Mouse (Mus musculus) embryonic stem cell, embryonic (primary cell): ENCODE measurements around the gene Mlh3.

Source experiments
- CTCF ChIA-PET, 4 experiments: fragments of 300-600 bp in 2 of 4; fragments of 350-600 bp in 2 of 4; sonication (Branson Sonifier 250); formaldehyde crosslinking; loops; one replicate each; lab custom pipeline; 2022; ENCODE audit warnings: inconsistent platforms in 2 of 4; lab: Charles Lee
- POLR2A ChIA-PET, 4 experiments: fragments of 300-600 bp in 2 of 4; fragments of 350-600 bp in 2 of 4; sonication (Branson Sonifier 250); formaldehyde crosslinking; loops; one replicate each; lab custom pipeline; 2022; ENCODE audit warnings: antibody characterized with exemption in 4 of 4, inconsistent platforms in 1 of 4; lab: Charles Lee

Mlh3 gene

DNA sequence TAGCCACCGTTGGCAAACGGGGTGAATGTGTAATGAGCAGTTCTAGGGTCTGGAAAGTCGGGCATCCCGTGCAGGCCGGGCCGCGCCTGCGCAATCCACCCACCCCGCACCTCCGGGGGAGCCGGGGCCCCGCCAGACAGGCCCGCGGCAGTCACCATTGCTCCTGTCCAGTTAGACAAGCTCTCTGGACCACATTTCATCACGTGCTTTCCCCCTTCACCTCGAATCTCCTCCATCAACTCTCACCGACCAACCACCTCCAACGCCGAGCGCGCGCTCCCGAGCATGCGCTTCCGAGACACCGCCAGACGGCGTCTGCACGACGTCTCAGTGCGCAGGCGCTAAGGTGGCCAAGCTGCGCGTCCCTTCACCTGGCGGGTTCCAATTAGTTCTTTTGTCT is at the start of gene Mlh3:
Mlh3 (minus strand) TSS at position 281 of the 400 bp plus-strand sequence.
- ChIA-PET CTCF (interaction anchor here (0.5 to 1.5 kb wide), 8 partner anchors 10 to 778 kb away, joined by 3 to 9 read pairs (median 4); partner anchors contain the start of genes Acyp1 (in 2 of the 4) and Zc2hc1c (in 2 of the 4)), POLR2A (interaction anchor here in 3 of 4 experiments (0.6 to 5.7 kb wide), 38 partner anchors 8 to 504 kb away, joined by 3 to 56 read pairs (median 4); partner anchors contain the start of genes Acyp1 (in 3 of the 3), Zc2hc1c (in 3 of the 3), Eif2b2 (in 2 of the 3) and Rps6kl1 (in 2 of the 3))

GRCm38 (mm10) chr12:85308651-85309050 is 38.3 kb upstream of the Mlh3 start:
- ChIA-PET CTCF (interaction anchor here in 1 of 4 experiments (0.6 kb wide), 1 partner anchor 12 kb away, joined by 4 read pairs; no protein-coding TSS in a partner anchor), POLR2A (interaction anchor here in 2 of 4 experiments (0.5 to 1.8 kb wide), 4 partner anchors 10 to 163 kb away, joined by 3 to 6 read pairs (median 5); no protein-coding TSS in a partner anchor)

DNA sequence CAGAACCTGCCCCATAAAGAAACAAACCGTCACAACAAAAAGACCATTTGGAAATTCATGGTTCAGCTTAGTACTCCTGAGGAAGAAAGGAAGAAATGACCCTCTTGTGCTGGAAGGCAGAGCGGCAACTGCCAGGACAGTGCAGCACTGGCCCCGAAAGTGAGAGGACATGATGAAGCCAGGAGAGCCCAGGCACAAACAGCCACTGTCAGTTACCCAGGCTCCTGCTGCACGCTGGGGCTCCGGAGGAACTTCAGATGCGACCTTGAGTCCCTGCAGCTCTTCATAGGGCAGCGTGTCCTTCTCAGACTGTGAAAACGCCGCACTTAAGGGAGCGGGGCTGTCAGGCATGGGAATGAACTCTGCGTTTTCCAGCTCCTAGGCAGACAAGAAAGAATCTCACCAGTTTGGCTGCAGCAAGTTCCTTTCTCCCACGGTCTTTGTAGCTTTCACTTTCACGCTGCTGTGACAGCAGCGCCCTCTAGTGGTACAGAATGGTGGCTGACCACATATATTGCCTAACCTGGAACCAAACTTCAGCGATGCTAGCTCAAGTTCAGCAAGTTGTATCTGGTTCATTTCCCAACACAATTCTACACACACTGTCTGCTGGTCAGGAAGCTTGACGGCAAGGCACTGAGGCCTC is 35.0 kb upstream of the Mlh3 start:
- ChIA-PET CTCF (interaction anchor here (0.5 to 2.9 kb wide), 134 partner anchors 8 to 701 kb away, joined by 3 to 39 read pairs (median 4); partner anchors contain the start of genes Acyp1 (in 4 of the 4), Zc2hc1c (in 4 of the 4), Rps6kl1 (in 3 of the 4) and Ltbp2 (in 2 of the 4)), POLR2A (interaction anchor here (0.6 to 2.2 kb wide), 25 partner anchors 8 to 1166 kb away, joined by 3 to 13 read pairs (median 3); partner anchors contain the start of genes Acyp1 (in 3 of the 4), Zc2hc1c (in 3 of the 4), Eif2b2 (in 1 of the 4) and Nek9 (in 1 of the 4))

DNA sequence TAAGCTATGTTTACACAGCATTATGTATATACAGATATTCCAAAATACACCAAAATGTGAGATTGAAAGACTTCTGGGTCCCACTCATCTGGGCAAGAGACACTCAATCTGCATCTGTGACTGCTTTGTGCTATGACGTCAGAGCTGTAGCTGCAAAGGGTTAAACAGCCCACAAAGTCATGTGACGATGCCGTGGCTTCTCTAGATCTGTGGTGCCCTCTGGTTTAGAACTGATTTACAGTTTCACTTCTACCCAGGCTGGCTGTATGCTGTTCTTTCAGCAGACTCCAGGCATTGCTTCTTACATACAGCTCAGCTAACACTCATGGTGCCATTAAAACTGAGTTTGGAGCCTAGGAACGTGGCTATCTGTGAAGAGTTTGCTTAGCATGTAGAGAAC is 34.3 kb upstream of the Mlh3 start:
- POLR2A ChIA-PET = interaction anchor here (0.6 to 2.2 kb wide), 16 partner anchors 8 to 212 kb away, joined by 3 to 13 read pairs (median 4); partner anchors contain the start of genes Acyp1 (in 3 of the 4), Zc2hc1c (in 3 of the 4) and Eif2b2 (in 1 of the 4)

GRCm38 (mm10) chr12:85303256-85303655 is 32.9 kb upstream of the Mlh3 start:
- CTCF ChIA-PET = interaction anchor here in 1 of 4 experiments (0.7 to 1.4 kb wide), 2 partner anchors 133 to 493 kb away, joined by 3 read pairs; no protein-coding TSS in a partner anchor
- POLR2A ChIA-PET = interaction anchor here in 3 of 4 experiments (0.7 to 0.9 kb wide), 3 partner anchors 23 to 211 kb away, joined by 3 to 9 read pairs (median 4); no protein-coding TSS in a partner anchor

More for the DNA sequence above, 34.3 kb upstream of the Mlh3 start:
- CTCF ChIA-PET = interaction anchor here (0.6 to 2.9 kb wide), 60 partner anchors 8 to 651 kb away, joined by 3 to 39 read pairs (median 6); partner anchors contain the start of genes Acyp1 (in 3 of the 4), Rps6kl1 (in 3 of the 4), Zc2hc1c (in 3 of the 4) and Ltbp2 (in 1 of the 4)

DNA sequence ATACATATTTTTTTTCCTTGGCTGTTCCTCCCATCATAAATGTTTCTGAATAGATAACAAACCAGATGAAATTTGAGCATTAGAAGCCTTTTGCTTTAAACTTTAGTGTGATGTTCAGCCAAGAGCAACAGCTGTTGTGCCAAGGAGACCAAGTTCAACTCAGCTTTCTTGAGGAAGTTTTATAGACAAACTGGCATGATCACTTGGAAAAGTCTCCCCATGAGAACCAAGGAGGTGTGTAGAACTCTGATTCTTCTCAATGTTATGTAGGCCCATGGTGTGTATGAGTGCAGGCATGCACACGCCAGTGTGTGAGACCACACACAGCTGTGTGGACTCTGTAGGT is 28.4 kb upstream of the Mlh3 start:
- ChIA-PET POLR2A (interaction anchor here in 2 of 4 experiments (1.1 to 3.7 kb wide), 6 partner anchors 9 to 76 kb away, joined by 3 to 16 read pairs (median 6); partner anchors contain the start of genes Acyp1 (in 2 of the 2), Zc2hc1c (in 2 of the 2) and Mlh3 (in 1 of the 2)), CTCF (interaction anchor here in 2 of 4 experiments (0.5 to 1.1 kb wide), 3 partner anchors 12 to 206 kb away, joined by 3 to 11 read pairs (median 8); no protein-coding TSS in a partner anchor)

DNA sequence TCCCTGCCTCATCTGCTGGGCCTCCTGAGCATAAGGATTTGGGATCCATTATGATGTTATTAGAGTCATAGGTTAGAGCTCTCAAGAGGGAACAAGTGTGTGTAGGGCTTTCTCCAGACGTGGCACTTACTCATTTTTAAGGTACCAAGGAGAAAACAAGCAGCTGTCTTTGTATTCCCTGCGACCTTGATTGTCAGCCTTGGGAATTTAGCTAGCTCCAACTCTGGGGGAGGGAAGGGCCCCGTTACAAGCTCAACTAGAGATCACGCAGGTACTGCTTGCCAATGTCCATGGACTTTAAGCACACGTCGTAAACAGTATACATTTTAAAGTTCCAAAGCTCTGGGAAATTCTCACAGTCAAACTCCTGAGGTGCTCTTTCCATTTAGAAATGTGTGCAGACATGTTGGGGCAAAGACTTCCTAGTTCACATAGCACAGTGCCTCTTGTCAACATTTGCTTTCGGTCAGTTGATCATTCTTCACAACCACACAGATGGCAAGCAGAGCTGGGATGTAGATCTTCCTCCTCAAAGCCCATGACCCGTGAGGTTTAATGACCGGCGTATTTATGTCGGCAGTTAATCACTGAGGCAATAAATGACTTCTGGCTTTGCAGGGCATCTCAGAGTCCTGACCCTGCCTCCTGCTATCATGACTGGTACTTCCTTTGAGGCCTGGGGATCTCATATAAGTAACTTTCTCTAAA is 27.9 kb upstream of the Mlh3 start:
- ChIA-PET CTCF (interaction anchor here in 2 of 4 experiments (0.9 to 1.1 kb wide), 2 partner anchors 12 to 206 kb away, joined by 3 to 11 read pairs; no protein-coding TSS in a partner anchor), POLR2A (interaction anchor here in 3 of 4 experiments (1.1 to 3.7 kb wide), 6 partner anchors 10 to 41 kb away, joined by 3 to 16 read pairs (median 6); partner anchors contain the start of genes Acyp1 (in 2 of the 3), Zc2hc1c (in 2 of the 3), Mlh3 (in 1 of the 3) and Nek9 (in 1 of the 3))

DNA sequence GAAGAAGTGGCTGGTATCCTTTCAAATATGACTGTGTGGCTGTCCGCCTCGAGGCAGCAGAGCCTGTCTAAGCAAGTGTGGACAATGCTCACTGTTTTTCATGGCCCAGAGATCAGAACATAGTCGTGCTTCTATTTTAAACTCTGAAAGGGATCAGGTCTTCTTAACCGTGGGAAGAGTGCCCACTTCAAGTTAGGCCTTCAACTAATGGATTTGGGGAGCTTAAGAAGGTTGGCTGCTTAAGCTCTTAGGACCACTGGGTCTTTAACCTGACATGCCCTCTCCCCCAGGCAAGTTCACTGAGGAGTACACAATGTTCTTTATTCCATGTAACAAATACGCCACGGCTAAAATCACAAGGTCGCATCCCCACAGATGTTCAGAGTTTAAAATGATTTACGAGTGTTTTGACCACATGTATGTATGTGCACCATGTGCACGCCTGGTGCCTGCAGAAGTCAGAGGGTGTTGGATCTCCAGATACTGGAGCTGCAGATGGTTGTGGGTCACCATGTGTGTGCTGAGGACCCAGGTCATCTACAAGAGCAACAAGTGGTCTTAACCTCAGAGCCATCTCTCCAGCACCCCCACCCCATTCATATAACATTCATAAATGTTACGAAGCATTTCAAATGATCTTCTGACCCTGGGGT is 27.1 kb upstream of the Mlh3 start:
- POLR2A ChIA-PET = interaction anchor here in 3 of 4 experiments (0.5 to 3.7 kb wide), 11 partner anchors 8 to 157 kb away, joined by 3 to 16 read pairs (median 4); partner anchors contain the start of genes Acyp1 (in 2 of the 3), Zc2hc1c (in 2 of the 3), Mlh3 (in 1 of the 3) and Nek9 (in 1 of the 3)
- CTCF ChIA-PET = interaction anchor here in 2 of 4 experiments (1.1 to 1.8 kb wide), 3 partner anchors 8 to 205 kb away, joined by 3 to 17 read pairs (median 8); no protein-coding TSS in a partner anchor

DNA sequence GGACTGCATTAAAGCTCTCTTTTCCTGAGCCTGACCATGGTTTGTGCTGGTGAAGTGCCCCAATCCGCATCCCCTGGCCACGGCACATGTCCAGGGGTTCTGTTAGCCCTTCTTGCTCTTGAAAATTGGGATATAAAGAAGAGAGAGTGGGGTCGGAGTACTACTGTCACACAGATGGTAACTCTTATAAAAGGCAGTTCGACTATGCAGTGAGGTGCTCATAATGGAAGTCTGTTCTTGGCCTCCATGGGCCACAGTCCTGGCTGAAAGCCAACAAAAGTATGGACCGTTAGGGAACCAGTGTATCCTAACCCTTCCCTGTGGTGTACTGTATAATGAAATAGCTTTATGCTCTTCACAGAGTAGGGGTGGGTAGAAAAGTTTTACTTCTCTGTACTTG is 26.5 kb upstream of the Mlh3 start:
- POLR2A ChIA-PET = interaction anchor here in 3 of 4 experiments (0.5 to 3.7 kb wide), 8 partner anchors 8 to 157 kb away, joined by 3 to 16 read pairs (median 4); partner anchors contain the start of genes Acyp1 (in 2 of the 3), Zc2hc1c (in 2 of the 3) and Nek9 (in 1 of the 3)
- CTCF ChIA-PET = interaction anchor here in 3 of 4 experiments (0.6 to 1.8 kb wide), 5 partner anchors 8 to 205 kb away, joined by 3 to 17 read pairs (median 4); no protein-coding TSS in a partner anchor

DNA sequence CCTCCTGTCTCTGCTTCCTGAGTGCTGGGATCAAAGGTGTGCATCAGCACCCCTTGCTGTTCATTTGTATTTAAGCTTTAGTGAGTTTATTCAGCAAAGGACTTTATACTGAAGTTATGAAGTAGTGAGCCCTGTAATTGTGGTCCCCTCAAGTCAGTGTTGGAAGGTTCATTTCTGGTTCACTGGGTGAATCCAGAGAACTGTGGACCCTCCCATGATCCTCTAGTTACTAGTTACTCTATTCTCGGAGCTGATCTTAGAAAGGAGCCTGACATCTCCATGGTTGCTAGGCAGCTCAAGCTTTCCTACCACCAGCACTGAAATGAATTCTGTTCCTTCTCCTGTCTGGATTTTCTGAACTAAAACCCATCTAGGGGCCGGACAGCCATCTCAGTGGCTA is 25.1 kb upstream of the Mlh3 start:
- POLR2A ChIA-PET = interaction anchor here in 3 of 4 experiments (0.5 to 0.7 kb wide), 3 partner anchors 145 to 197 kb away, joined by 3 read pairs; partner anchors contain the start of gene Rps6kl1 (in 1 of the 3)
- CTCF ChIA-PET = interaction anchor here in 2 of 4 experiments (0.9 to 1.7 kb wide), 2 partner anchors 10 kb away, joined by 4 read pairs; no protein-coding TSS in a partner anchor

DNA sequence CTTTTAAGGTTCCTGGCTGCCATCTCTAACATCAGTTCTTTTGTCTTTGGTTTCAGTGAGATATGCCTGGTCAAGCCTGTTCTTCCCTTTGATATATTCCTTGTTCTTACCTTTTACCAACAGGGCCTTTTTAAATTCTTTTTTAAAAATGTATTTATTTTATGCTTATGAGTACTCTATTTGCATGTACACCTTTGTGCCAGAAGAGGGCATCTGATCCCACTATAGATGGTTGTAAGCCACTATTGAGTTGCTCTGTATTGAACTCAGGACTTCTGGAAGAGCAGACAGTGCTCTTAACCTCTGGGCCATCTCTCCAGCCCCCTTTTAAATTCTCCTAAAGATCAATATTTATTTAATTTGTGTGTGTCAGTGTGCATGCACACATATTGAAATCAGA is 22.5 kb upstream of the Mlh3 start:
- ChIA-PET CTCF (interaction anchor here in 3 of 4 experiments (1.0 to 1.6 kb wide), 5 partner anchors 12 to 200 kb away, joined by 3 to 9 read pairs (median 4); no protein-coding TSS in a partner anchor), POLR2A (interaction anchor here in 1 of 4 experiments (0.9 to 1.9 kb wide), 5 partner anchors 13 to 88 kb away, joined by 3 to 6 read pairs (median 3); partner anchors contain the start of gene Eif2b2)

- CTCF ChIA-PET = interaction anchor here in 3 of 4 experiments (1.0 to 1.6 kb wide), 4 partner anchors 13 to 150 kb away, joined by 3 to 9 read pairs (median 4); no protein-coding TSS in a partner anchor
- POLR2A ChIA-PET = interaction anchor here in 1 of 4 experiments (0.9 to 1.9 kb wide), 5 partner anchors 13 to 87 kb away, joined by 3 to 6 read pairs (median 3); partner anchors contain the start of gene Eif2b2
These were observed 21.9 kb upstream of the Mlh3 start for GRCm38 (mm10) chr12:85292288-85292687.

- CTCF ChIA-PET = interaction anchor here in 2 of 4 experiments (0.8 to 5.3 kb wide), 2 partner anchors 14 to 202 kb away, joined by 3 to 37 read pairs; no protein-coding TSS in a partner anchor
- POLR2A ChIA-PET = interaction anchor here in 1 of 4 experiments (1.9 kb wide), 1 partner anchor 17 kb away, joined by 6 read pairs; no protein-coding TSS in a partner anchor
These were observed 21.1 kb upstream of the Mlh3 start for GRCm38 (mm10) chr12:85291541-85291940.

DNA sequence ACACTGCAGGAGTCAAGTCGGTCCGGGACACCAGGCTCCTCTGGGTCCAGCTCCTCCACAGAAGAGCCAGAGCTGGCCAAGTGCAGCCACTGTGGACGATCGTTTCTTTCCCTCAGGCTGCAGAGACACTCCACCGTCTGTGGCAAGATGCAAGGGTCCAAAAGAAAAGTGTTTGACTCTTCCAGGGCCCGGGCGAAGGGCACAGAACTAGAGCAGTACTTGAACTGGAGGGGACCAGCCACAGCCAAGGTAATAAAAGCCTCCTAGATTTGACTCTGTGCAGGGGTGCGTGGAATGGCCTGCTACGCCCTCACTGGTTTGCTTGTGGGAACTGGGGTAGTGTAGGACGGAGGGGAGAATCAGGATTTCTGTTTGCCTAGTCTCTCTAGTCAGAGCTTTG is 20.2 kb upstream of the Mlh3 start:
- POLR2A ChIA-PET = interaction anchor here (0.9 to 5.1 kb wide), 10 partner anchors 10 to 164 kb away, joined by 3 to 56 read pairs (median 5); partner anchors contain the start of genes Mlh3 (in 2 of the 4), Eif2b2 (in 1 of the 4) and Rps6kl1 (in 1 of the 4)
- CTCF ChIA-PET = interaction anchor here (0.5 to 5.3 kb wide), 9 partner anchors 15 to 650 kb away, joined by 3 to 39 read pairs (median 9); partner anchors contain the start of gene Mlh3 (in 1 of the 4)
